Mouse (Mus musculus): Measurements from ENCODE around the gene Alox12.
A peak's percentile ranks its signal among the peaks of the same experiment; 100 is the strongest.

DNA sequence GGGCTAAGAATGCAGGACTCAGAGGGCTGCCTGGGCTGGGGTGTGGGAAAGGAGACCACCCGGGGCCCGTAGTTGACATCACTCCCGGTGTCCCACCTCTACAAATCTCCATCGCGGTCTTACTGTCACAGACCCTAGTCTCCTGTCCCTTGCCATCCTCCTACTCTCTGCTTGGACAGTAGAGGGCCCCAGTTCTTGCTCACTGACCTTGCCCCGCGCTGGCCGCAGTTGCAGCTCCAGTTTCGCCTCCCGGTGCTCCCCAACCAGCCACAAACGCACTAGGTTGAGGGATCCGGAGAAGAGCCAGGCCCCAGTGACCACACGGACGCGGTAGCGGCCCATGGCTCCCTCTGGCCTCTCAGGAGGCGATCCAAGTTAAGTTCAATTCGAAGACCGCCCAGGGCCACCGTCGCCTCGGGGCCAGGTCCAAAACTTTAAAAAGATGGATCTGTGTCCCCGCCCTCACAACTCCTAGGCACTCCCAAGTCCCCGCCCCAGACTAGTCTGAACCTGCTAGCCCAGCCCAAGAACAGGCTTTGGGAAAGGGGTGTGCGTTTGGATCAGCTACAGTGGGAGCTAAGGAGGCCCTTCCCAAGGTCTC lies at the start of gene Alox12:
- no peak for TF ChIP-seq POLR2A (IDR thresholded peaks at IDR 0.05; ENCODE audit: low read depth, low read length)
- TF ChIP-seq CTCF (IDR thresholded peaks at IDR 0.05; ENCODE audit: borderline replicate concordance, insufficient read depth, low read length) = peak; percentile 43; the same call in 1 of the 2 replicates
